Mouse (Mus musculus): Measurements from ENCODE around the gene Col15a1. TPM values are rescaled to one million over a fixed set of nuclear protein-coding genes. Genes with fewer than 3 reads are reported as not detected.
A peak's percentile ranks its signal among the peaks of the same experiment; 100 is the strongest.

Col15a1 gene
- polyA plus RNA-seq, 1 experiment from 2014 or later, result 26.5 TPM

DNA sequence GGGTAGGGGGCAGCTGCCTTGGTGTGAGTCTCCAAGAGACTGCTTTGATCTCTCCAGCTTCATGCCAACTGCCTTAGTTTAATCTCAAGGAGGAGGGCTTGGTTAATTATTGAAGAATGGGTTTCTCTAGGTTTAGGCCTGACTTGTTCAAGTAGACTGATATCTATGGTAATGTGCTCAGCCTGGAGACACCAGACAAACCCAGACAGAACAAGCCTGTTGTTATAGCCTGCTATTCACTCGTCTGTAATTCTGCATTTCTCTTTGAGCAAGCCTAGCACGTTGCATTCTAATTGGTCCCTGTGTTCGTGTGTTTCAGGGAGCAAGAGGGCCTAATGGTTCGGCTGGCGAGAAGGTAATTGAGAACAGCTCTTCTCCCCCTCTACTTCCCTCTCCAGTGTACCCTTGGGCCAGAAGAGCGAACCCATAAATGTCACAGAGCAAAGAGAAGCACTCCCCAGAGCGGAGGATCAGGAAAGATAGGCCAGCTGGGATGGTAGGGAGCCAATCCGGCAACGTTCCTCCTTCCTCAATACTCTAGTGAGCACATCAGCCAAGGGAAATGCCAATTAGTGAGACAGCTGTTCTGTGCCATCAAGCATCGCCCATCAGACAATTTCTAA lies 71.2 kb downstream of the Col15a1 start:
- Histone ChIP-seq H3K4me1 (ENCODE audit: insufficient read depth, low read length) (peaks cover 19% of the 10 kb centered on the region; the same call in 1 of the 2 replicates), H3K36me3 (ENCODE audit: insufficient read depth, low read length) (no peaks in the 10 kb centered on the region), H3K27me3 (ENCODE audit: insufficient read depth, low read length) (no peaks in the 10 kb centered on the region), H3K4me3 (ENCODE audit: low read length) (no peak overlapping the region), H3K9me3 (ENCODE audit: low read length) (no peaks in the 10 kb centered on the region), H3K4me2 (replicated peaks; ENCODE audit: low read depth, low read length) (no peak overlapping the region), H3K27ac (ENCODE audit: low read length) (peak overlapping the region; percentile 63), H3K9ac (replicated peaks; ENCODE audit: low read length) (no peak overlapping the region)
- WGBS, result 43% methylated on average over 10 of the region's 10 CpGs
- ATAC-seq (ENCODE audit: low FRiP score, low TSS enrichment), result peak; percentile 84

DNA sequence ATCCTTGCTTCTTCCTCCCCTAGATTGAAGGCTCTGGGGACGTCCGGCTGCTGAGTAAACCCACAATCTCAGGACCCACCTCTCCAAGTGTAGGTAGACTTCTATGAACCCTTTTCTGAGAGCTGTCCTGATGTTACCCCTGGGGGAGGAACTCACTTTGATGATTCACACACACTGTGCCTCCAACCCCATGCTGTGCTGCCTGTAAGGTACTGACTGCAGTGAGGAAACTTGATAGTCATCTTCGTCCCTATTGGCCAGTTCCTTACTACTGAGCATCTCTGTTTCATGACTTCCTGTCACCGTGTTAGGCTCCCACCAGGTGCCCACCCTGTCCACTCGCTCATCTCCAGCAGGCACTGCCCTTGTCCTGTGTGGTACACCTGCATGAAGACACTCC lies 72.2 kb downstream of the Col15a1 start:
- H3K4me3 ChIP-seq (ENCODE audit: low read length), result no peak overlapping the region
- H3K4me2 ChIP-seq (replicated peaks; ENCODE audit: low read depth, low read length), result no peak overlapping the region
- H3K4me1 ChIP-seq (ENCODE audit: insufficient read depth, low read length), result peaks cover 27% of the 10 kb centered on the region
- H3K9ac ChIP-seq (replicated peaks; ENCODE audit: low read length), result no peak overlapping the region
- WGBS, result 82% methylated on average over 5 of the region's 5 CpGs
- H3K27me3 ChIP-seq (ENCODE audit: insufficient read depth, low read length), result no peaks in the 10 kb centered on the region
- peak overlapping the region; percentile 63; the same call in 1 of the 2 replicates for H3K27ac ChIP-seq (ENCODE audit: low read length)
- no peaks in the 10 kb centered on the region for H3K36me3 ChIP-seq (ENCODE audit: insufficient read depth, low read length)
- no peaks in the 10 kb centered on the region for H3K9me3 ChIP-seq (ENCODE audit: low read length)
- ATAC-seq (ENCODE audit: low FRiP score, low TSS enrichment), result no peak

DNA sequence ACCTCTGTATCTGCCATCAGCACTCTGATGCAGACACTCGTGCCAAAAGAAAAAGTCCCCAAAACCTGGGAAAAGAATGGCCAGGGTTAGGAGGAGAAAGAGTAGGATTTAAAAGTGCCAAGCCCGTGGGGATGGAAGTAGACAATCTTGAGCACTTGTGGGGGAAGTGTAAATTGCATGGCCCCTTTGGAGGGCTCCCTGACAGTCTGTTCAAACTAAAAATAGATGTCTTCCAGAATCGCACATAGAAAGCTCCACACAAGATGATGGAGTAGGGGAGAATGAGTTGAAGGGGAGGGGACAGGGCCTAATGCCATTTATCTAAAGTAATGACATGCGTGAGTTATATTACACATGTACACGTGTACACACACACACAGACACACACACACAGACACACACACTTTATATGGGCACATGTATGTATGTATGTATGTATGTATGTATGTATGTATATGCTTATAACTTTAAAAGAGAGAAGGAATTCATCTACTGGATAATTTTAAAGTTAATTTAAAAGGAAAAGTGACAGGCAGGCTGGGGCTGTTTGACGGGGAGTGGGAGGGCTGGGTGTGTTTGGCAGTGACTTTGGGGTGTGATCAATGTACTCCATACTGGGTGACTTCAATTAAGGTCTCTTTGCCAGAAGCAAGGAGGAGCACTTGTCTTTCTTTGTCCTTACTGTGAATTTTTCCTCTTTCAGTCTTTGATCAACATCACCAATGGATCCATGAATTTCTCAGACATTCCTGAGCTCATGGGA lies 74.1 kb downstream of the Col15a1 start:
- no peaks in the 10 kb centered on the region for H3K36me3 ChIP-seq (ENCODE audit: insufficient read depth, low read length)
- no peak overlapping the region for H3K4me2 ChIP-seq (replicated peaks; ENCODE audit: low read depth, low read length)
- H3K4me3 ChIP-seq (ENCODE audit: low read length), result no peak overlapping the region
- 72% methylated on average over 6 of the region's 6 CpGs for WGBS
- H3K9ac ChIP-seq (replicated peaks; ENCODE audit: low read length), result no peak overlapping the region
- H3K4me1 ChIP-seq (ENCODE audit: insufficient read depth, low read length), result peaks cover 28% of the 10 kb centered on the region
- no peak for ATAC-seq (ENCODE audit: low FRiP score, low TSS enrichment)
- H3K27ac ChIP-seq (ENCODE audit: low read length), result no peak overlapping the region
- H3K27me3 ChIP-seq (ENCODE audit: insufficient read depth, low read length), result no peaks in the 10 kb centered on the region
- H3K9me3 ChIP-seq (ENCODE audit: low read length), result no peaks in the 10 kb centered on the region

DNA sequence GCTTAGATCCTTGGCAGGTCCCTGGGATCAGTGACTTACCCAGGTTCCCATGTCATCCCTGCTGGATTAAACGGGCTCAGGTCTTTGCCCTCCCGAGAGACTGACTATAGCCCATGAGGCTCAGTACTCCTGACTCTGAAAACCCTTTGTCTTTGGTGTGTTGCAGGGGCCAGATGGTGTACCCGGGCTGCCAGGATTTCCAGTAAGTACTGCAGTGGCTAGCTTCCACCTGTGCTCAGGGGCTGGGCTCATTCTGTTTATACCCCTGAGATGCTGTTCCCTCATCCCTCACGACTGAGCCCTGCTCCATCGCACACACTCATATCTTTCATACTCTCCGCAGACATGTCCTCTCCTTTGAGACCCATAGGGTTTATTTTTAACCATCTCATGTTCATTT lies 76.3 kb downstream of the Col15a1 start:
- no peak overlapping the region for H3K4me2 ChIP-seq (replicated peaks; ENCODE audit: low read depth, low read length)
- WGBS, result 74% methylated on average over 6 of the region's 6 CpGs
- no peak overlapping the region for H3K9ac ChIP-seq (replicated peaks; ENCODE audit: low read length)
- H3K4me1 ChIP-seq (ENCODE audit: insufficient read depth, low read length), result peaks cover 18% of the 10 kb centered on the region
- no peak for ATAC-seq (ENCODE audit: low FRiP score, low TSS enrichment)
- H3K36me3 ChIP-seq (ENCODE audit: insufficient read depth, low read length), result no peaks in the 10 kb centered on the region
- H3K9me3 ChIP-seq (ENCODE audit: low read length), result no peaks in the 10 kb centered on the region
- H3K27me3 ChIP-seq (ENCODE audit: insufficient read depth, low read length), result no peaks in the 10 kb centered on the region
- H3K4me3 ChIP-seq (ENCODE audit: low read length), result no peak overlapping the region
- H3K27ac ChIP-seq (ENCODE audit: low read length), result no peak overlapping the region

DNA sequence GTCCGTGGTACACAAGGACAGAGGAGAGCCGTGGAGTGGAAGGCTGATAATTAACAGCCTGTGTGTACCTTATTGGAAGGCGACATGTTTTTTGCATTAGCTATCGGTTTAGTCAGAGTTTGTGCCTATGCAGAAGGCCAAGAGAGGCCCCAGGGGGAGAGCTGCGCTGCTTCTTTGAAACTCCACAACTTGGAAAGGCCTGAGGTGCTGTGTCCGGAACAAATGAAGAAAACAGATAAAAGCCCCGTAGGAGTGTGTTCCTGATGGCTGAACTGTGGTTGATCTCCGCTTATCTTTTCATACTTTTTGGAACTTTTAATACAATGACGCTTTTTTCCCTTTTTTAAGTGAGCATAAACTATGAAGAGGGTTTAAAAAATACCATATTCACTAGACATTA lies 76.9 kb downstream of the Col15a1 start:
- no peaks in the 10 kb centered on the region for H3K9me3 ChIP-seq (ENCODE audit: low read length)
- H3K9ac ChIP-seq (replicated peaks; ENCODE audit: low read length), result no peak overlapping the region
- no peak overlapping the region; the same call in 1 of the 2 replicates for H3K27ac ChIP-seq (ENCODE audit: low read length)
- H3K4me1 ChIP-seq (ENCODE audit: insufficient read depth, low read length), result peaks cover 14% of the 10 kb centered on the region
- no peaks in the 10 kb centered on the region for H3K36me3 ChIP-seq (ENCODE audit: insufficient read depth, low read length)
- H3K4me3 ChIP-seq (ENCODE audit: low read length), result no peak overlapping the region
- 0 out of 2 replicates have a peak, but pooled peaks have one; percentile 25 for ATAC-seq (ENCODE audit: low FRiP score, low TSS enrichment)
- H3K27me3 ChIP-seq (ENCODE audit: insufficient read depth, low read length), result no peaks in the 10 kb centered on the region
- 52% methylated on average over 9 of the region's 9 CpGs for WGBS
- H3K4me2 ChIP-seq (replicated peaks; ENCODE audit: low read depth, low read length), result no peak overlapping the region

DNA sequence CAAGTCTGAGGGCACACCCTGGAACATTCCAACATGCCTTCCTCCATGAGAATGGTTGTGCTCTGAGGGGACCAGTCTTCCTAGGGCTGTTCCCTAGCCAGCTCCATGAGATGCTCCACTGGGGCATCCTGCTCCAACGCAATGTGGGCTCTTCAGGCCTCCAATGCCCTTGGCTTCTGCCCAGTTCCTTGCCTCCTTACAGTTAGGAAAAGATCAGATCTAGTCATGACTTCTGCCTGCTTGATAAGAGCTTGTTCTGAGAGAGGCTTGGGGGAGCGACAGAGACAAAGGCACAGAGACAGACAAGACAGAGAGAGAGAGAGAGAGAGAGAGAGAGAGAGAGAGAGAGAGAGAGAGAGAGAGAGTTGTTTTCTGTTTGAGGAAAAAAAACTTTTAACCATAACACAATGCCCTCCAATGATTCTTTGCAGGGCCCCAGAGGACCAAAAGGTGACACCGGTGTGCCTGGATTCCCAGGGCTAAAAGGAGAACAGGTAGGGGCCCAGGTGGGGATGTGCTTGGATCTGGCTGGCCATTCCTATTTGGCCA lies 78.7 kb downstream of the Col15a1 start:
- Histone ChIP-seq H3K4me2 (replicated peaks; ENCODE audit: low read depth, low read length) (no peak overlapping the region), H3K9me3 (ENCODE audit: low read length) (no peaks in the 10 kb centered on the region), H3K27ac (ENCODE audit: low read length) (no peak overlapping the region), H3K27me3 (ENCODE audit: insufficient read depth, low read length) (no peaks in the 10 kb centered on the region), H3K4me1 (ENCODE audit: insufficient read depth, low read length) (peaks cover 14% of the 10 kb centered on the region), H3K9ac (replicated peaks; ENCODE audit: low read length) (no peak overlapping the region), H3K4me3 (ENCODE audit: low read length) (no peak overlapping the region), H3K36me3 (ENCODE audit: insufficient read depth, low read length) (no peaks in the 10 kb centered on the region)
- WGBS, result 91% methylated on average over 3 of the region's 3 CpGs
- ATAC-seq (ENCODE audit: low FRiP score, low TSS enrichment), result no peak

DNA sequence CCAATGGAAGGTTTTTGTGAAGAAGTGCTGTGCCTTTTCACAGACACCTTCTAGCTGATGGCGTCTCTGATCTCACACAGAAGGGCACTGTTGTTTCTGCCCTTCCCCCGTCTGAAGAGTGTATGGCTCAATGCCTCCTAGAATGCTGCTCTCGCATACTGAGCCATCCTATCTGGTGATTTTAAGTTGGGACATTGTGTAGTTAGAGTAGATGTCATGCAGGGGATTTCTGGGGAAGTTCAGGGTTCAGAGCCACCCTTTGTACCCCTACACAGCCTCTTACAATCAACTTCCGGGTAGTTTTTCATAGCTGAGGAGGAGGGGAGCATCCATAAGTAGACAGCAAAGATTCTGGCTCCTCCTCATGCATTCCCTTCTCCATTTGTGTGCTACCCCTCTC lies 79.5 kb downstream of the Col15a1 start:
- Histone ChIP-seq H3K27ac (ENCODE audit: low read length) (no peak overlapping the region), H3K4me2 (replicated peaks; ENCODE audit: low read depth, low read length) (no peak overlapping the region), H3K9ac (replicated peaks; ENCODE audit: low read length) (no peak overlapping the region), H3K27me3 (ENCODE audit: insufficient read depth, low read length) (no peaks in the 10 kb centered on the region), H3K4me3 (ENCODE audit: low read length) (no peak overlapping the region), H3K9me3 (ENCODE audit: low read length) (no peaks in the 10 kb centered on the region), H3K4me1 (ENCODE audit: insufficient read depth, low read length) (peaks cover 16% of the 10 kb centered on the region), H3K36me3 (ENCODE audit: insufficient read depth, low read length) (no peaks in the 10 kb centered on the region)
- WGBS, result 70% methylated on average over 4 of the region's 4 CpGs
- no peak for ATAC-seq (ENCODE audit: low FRiP score, low TSS enrichment)

DNA sequence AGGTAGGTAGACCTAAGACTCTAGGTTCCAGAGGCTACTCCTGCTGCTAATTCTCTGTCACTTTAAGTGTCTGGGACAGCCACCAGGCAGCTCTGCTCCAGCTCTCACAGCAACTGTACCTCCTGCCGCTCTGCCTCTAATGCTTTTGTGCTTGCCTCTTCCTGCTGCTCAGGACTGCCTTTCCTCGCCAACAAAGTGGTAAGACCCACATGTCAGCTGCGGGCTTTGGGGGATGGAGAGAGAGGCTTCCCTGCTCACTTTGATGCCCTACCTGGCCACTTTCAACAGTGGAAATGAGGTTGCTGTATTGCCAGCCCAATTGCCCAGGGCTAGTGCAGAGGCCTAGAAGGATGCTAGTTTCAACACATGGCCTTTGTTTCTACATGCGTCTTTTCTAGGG lies 80.3 kb downstream of the Col15a1 start:
- no peak overlapping the region for H3K4me2 ChIP-seq (replicated peaks; ENCODE audit: low read depth, low read length)
- no peak overlapping the region for H3K27ac ChIP-seq (ENCODE audit: low read length)
- no peaks in the 10 kb centered on the region for H3K9me3 ChIP-seq (ENCODE audit: low read length)
- H3K4me3 ChIP-seq (ENCODE audit: low read length), result no peak overlapping the region
- no peak for ATAC-seq (ENCODE audit: low FRiP score, low TSS enrichment)
- WGBS, result 88% methylated on average over 4 of the region's 4 CpGs
- H3K9ac ChIP-seq (replicated peaks; ENCODE audit: low read length), result no peak overlapping the region
- H3K36me3 ChIP-seq (ENCODE audit: insufficient read depth, low read length), result no peaks in the 10 kb centered on the region
- no peaks in the 10 kb centered on the region for H3K27me3 ChIP-seq (ENCODE audit: insufficient read depth, low read length)
- peaks cover 23% of the 10 kb centered on the region for H3K4me1 ChIP-seq (ENCODE audit: insufficient read depth, low read length)

DNA sequence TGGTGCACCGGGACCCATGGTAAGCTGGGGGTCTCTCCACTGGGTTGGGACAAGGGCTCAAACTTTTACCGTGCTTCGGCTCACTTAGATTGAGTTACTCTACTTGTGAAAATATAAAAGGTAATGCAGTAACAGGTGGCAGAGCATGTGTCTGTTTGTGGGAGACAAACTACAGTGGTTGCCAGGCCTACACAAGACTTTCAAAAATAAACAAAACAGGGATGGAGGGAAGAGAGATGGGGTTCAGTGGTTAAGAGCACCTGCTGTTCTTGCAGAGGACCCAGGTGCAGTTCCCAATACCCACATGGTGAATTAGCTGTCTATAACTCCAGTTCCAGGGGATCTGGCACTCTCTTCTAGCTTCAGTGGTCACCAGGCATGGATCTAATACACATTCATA lies 81.6 kb downstream of the Col15a1 start:
- no peak overlapping the region for H3K4me2 ChIP-seq (replicated peaks; ENCODE audit: low read depth, low read length)
- H3K36me3 ChIP-seq (ENCODE audit: insufficient read depth, low read length), result no peaks in the 10 kb centered on the region
- no peaks in the 10 kb centered on the region for H3K9me3 ChIP-seq (ENCODE audit: low read length)
- no peak overlapping the region for H3K4me3 ChIP-seq (ENCODE audit: low read length)
- H3K9ac ChIP-seq (replicated peaks; ENCODE audit: low read length), result no peak overlapping the region
- no peak for ATAC-seq (ENCODE audit: low FRiP score, low TSS enrichment)
- no peak overlapping the region for H3K27ac ChIP-seq (ENCODE audit: low read length)
- peaks cover 29% of the 10 kb centered on the region for H3K4me1 ChIP-seq (ENCODE audit: insufficient read depth, low read length)
- WGBS, result 95% methylated on average over 3 of the region's 3 CpGs
- no peaks in the 10 kb centered on the region for H3K27me3 ChIP-seq (ENCODE audit: insufficient read depth, low read length)

DNA sequence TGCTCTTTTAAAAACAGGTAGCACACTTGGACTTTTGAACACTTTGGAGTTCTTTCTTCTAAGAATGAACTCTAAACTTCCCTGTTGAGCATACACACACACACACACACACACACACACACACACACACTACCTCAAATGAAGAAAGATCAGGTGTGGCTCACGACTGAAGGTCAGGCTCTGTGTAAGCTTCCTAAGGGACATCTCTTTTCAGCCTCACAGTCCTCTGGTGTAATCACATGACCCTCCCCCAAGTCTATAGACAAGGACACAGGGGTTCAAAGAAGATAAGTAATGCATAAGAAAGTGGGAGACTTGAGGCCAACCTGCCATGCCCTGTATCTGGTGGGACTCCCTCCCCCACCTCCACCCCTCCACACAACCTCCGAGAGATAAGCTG lies 82.5 kb downstream of the Col15a1 start:
- no peak overlapping the region for H3K9ac ChIP-seq (replicated peaks; ENCODE audit: low read length)
- WGBS, result 92% methylated on average over 2 of the region's 2 CpGs
- H3K27ac ChIP-seq (ENCODE audit: low read length), result no peak overlapping the region
- H3K4me2 ChIP-seq (replicated peaks; ENCODE audit: low read depth, low read length), result no peak overlapping the region
- H3K36me3 ChIP-seq (ENCODE audit: insufficient read depth, low read length), result no peaks in the 10 kb centered on the region
- H3K4me1 ChIP-seq (ENCODE audit: insufficient read depth, low read length), result peaks cover 21% of the 10 kb centered on the region
- ATAC-seq (ENCODE audit: low FRiP score, low TSS enrichment), result no peak
- H3K9me3 ChIP-seq (ENCODE audit: low read length), result no peaks in the 10 kb centered on the region
- H3K4me3 ChIP-seq (ENCODE audit: low read length), result no peak overlapping the region
- no peaks in the 10 kb centered on the region for H3K27me3 ChIP-seq (ENCODE audit: insufficient read depth, low read length)

Measured in kidney, embryonic 16.5 days (tissue).